Mouse (Mus musculus): ENCODE results near the gene Maff.

DNA sequence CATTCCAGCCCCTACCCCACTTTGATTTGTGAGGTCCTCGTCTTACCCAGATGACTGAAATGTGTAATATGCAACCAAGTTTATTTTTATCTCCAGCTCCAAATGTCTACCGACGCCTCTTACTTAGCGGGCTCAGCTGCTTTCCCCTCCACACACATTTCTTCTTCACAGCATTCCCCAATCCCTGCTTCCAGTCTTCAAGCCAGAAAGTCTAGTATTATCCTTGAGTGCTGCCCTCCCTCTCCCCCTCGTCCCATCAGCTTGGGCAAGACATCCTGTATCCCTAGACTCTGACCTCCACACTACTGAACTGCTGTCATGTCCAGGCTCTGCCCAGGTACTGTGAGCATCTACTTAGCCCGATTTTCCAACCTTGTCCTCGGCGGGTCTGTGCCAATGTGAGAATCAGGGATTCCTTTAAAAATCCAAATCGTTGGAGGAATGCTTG is 57.4 kb downstream of the Maff start:
- TF ChIP-seq CTCF (IDR thresholded peaks at IDR 0.05; ENCODE audit: extremely low read depth, insufficient read depth, insufficient read length, insufficient replicate concordance): no peak
- no peak for TF ChIP-seq POLR2A (IDR thresholded peaks at IDR 0.05; ENCODE audit: low read depth, low read length)
